Mouse (Mus musculus): Measurements from ENCODE around the gene Gm7075.
"Not testable (repeated sequence)": the region's sequence is repeated elsewhere in the genome, so short reads cannot be mapped to it uniquely, and the experiment has no call there.

The Gm7075 gene

DNA sequence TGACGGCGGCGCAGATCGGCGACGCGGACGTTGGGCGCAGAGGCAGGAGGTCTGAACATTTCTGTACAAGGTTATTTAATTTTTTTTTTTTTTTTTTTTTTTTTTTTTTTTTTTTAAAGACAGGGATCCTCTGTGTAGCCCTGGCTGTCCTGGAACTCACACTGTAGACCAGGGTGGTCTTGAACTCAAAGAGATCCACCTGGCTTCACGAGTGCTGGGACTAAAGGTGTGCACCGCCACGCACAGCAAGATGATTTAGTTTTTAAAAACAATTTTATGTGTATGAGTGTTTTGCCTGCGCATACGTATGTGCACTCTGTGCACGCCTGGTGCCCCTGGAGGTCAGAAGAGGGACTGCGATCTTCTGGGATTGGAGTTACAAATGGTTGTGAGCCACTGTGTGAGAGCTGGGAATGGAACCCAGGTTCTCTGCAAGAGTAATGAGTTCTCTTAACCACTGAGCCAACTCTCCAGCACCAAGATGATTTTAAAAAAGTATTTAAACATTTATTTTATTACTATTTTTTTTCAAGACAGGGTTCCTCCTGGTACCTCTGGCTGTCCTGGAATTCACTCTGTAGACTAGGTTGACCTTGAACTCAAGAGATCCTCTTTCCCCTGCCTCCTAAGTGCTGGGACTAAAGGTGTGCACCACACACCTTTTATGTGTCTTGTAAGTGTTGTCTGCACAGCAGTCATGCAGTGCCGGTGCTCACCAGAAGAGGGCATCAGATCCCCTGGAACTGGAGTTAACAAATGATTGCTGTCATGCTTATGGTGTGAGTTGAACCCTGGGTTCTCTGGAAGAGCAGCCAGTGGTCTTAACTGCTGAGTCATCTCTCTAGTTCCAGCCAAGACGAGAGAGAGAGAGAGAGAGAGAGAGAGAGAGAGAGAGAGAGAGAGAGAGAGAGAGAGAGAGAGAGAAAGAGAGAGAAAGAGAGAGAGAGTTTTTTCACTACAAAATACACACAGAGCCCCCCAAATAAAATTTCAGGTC is at the start of gene Gm7075:
Gene Gm7075, minus strand, starts transcription at position 51 of the 997 bp plus-strand sequence.
- DNase-seq (ENCODE audit: low spot score in 2 of 2) = peak in 1 of 2 experiments; percentile 50

DNA sequence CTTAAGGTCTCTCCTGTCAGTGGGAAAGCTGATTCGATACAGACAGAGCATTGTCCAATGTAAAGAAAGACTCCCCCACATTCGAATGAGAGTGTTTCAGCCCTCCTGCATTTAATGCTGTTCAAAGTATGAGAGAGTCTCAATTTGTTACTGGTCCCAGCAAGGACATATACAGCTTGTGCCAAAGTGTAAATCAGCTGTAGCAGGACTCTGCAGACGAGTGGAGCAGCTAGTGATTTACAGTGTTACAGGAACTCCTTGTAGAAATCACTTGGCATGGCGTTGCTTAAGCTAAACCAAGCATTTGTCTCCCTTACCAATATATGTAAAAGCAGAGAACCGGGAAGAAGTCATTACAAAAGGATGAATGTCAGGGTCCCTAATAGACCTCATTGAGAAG is 39.3 kb upstream of the Gm7075 start:
- no peak for DNase-seq (ENCODE audit: low spot score in 2 of 2)

DNA sequence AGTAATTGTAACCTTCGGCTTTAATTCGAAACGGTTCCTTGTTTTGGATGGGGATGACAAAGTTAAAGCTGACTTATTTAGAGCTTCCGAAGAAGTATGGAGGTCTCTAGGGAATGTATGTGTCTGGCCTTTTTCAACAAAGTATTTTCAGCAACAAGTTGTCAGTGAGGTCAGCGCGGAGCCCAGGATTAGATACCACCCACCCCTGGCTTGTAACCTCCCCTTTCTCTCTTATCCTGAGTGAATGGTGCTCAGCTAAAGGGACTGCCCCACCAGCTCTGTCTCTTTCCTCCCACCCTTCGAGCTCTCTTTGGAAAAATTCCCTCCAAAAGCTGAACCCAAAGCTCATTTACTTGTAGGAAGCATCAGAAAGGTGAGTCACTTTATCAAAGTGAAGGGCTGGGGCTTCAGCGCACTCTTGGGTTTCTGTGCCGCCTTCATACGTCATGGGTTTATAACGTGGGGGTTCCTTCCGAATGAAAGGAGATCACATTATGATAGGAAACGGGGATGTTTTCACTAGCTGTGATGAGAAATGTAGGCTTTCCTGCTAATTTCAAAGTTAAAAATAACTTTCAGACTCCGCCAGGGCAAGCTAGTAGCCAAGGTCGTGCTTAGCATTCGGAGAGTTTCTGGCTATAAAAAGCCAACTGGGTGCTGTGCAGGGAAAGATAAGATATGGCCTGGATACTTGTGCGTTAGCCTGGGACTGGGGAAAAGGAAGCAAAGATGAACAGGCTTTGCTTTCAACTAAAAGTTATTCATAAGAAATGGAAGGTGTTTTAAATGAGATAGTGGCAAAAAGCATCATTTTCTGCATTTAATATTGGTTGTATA is 35.9 kb upstream of the Gm7075 start:
- DNase-seq (ENCODE audit: low spot score in 2 of 2) = no peak

DNA sequence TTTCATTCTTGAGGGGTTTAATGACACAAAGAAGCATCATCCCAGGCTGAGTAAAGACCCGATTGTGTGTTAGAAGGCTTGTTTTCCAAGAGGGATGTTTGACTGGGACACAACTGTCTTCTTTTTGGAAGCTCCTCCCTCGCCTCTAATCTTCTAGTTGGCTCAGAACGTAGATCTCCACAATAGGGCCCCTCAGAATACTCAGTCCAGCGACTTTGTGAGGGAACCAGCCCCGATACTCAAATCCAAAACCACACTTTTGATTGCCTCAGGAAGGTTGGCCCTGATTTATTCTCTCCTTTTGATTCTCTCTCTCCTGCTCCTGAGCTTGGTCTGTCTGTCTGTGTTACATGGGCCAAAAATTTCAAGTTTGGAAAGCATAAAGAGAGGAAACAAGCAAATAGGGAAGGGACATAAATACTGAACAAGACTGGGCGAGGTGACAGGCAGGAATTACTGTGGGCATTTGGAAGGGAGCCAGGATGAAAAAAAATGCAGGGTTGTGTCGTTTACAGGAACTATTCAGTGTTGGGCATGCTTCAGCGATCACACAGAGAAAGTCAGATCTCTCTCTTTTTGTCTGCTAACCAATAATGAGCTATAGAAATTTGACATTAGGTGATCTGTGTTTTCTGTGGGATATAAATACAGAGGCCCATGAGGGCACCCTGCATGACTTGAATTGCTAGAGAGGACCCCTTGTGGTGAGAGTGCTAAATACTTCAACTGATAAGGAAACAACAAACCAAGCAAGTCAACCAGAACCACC is 33.7 kb upstream of the Gm7075 start:
- DNase-seq (ENCODE audit: low spot score in 2 of 2) = peak in 1 of 2 experiments; percentile 12

DNA sequence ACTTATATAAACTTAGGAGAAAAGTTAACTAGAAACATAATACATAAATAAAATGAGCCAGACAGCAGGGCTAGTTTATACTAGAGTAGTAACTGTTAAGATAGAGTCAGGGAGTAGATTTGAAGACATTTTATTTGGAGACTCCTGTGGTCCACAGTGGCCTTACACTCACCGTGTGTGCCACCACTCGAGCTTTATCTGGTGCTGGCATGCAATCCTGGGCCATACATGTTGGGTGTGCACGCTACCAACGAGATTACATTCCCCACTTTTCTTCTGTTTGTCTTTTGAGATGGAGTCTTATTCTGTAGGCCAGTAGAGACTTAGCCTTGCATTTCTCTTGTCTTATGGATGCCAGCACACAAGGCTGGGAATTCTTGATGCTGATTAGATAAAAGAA is 32.3 kb upstream of the Gm7075 start:
- no peak for DNase-seq (ENCODE audit: low spot score in 2 of 2)

DNA sequence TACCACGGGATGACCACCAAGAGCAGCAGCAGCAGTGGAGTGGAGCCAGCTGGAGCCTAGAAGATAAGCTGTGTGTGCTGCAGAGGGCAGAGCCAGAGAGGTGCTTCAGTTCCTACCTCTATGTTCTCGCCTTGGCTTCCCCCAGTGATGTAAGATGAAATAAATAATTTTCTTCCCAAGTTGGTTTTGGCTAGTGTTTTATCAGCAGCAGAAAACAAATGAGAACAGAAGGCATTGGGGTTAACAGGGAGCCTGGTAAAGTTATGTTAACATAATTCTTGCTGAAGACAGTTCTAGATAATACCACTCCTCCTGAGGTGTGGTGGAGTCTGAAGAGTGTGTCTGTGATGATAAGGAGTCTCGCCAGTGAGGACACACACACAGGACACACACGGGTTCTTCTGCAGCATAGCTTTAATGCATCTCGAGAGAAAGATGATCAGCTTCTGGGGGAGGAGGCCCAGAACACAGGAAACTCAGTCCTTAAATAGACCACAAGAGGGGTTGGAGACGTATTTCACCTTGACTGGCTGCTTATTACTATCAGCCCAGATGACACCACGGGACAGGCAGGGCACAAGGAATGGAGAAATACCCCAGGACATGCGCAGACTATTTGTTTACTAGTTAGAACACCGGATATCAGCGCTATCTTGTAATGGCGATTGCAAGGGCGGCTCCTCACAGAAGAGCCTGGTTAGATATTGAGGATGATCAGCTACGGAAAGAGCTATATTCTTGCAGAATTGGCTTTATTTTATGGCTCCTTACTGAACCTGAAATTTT is 23.2 kb upstream of the Gm7075 start:
- DNase-seq (ENCODE audit: low spot score in 2 of 2) = not testable (repeated sequence)

DNA sequence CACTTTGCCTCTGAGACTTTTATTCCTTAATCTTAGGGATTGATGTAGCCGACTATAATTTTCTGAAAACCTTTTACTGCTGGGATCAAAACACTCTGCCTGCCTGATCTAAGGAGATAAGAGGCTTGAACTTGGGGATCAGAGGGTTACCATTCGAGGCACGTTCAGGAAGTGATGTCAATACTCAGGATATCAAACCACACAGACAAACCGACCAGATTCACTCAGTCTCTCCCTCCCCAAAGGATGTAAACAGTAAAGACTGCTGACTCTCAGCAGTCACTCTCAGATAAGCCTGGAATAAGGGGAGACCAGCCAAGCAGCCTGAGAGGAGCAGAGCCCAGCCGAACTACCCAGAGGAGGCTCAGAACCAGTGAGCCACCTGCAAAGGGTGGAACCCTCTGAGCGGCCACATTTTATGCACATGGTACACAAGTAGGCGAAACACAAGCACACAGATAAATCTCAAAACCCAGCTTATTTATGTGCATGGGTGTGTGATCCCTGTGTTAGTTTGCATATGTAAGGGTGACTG is 18.2 kb upstream of the Gm7075 start:
- no peak for DNase-seq (ENCODE audit: low spot score in 2 of 2)

DNA sequence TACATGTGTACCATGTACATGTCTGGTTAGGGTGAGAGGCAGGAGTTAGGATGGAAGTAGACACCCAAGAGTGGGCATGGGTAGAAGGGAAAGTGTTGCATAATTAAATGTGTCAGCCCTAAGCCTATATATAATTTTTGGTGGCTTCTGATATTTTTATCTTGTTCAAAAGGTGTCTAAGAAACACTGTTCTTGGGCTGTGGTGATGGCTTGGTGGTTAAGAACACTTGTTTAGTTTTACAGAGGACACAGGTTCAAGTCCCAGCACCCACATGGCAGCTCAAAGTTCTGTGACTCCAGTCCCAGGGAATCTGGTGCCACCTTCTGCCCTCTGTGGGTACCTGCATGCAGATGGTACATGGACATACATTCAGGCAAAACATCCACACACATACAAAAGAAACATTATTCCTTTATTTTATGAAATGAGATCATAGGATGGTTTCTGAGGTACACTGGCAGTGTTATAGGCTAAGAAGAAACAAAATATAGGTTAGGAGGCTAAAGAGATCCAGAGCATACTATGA is 17.2 kb upstream of the Gm7075 start:
- no peak for DNase-seq (ENCODE audit: low spot score in 2 of 2)

DNA sequence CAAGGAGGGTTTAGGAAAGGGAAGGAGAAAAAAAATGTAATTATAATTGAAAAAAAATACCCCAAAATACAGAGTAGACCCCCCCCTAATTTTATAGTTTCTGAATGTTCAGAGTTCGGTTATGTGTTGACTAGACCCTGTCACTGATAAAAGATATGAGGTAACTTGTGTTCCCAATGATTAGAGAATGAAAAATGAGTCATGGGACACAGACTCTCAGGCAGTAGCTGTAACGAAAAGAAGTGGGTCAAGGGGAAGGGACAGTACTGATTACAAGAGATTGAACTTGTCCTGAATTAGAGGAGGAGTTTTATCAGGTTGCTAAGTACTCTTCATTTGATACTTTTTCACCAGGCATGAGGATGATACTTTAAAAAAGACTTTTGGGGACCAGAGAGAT is 11.3 kb upstream of the Gm7075 start:
- DNase-seq (ENCODE audit: low spot score in 2 of 2) = no peak

DNA sequence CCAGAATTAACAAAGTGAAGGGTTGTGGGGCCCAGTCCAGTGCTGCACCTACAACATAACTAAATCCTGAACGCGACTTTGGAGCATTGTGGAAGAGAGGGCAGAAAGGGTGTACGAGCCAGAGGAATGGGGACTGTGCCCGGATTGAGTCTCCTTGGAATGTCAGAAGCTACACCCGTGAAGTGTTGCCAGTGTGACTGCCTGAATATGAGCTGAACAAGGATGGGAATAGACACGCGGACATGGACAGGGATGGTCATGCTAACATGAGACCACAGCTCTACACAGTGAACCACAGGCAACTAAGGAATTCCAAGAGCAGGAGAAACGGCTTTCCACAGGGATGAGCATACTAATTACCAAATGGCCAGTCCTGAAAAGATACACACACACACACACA is 10.5 kb upstream of the Gm7075 start:
- DNase-seq (ENCODE audit: low spot score in 2 of 2) = no peak

DNA sequence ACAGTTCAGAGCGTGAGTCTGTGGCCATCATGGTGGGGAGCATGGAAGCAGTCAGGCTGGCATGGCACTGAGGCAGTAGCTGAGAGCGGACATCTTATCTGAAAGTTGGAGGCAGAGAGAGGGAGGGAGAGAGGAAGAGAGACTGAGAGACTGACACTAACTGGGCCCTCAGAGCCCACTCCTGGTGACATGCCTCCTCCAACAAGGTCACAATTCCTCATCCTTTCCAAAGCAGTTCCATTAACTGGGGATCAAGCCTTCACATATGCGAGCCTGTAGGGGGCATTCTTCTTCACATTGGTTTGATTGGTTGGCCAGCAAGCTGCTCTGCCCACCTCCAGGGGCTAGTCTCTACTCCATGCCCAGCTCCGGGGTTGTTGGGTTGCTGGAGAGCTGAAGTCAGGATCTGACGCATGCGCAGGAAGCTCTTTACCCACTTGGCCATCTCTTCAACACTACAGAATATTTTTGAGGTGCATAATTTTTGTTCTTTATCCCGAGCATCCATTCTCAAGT is 9.7 kb upstream of the Gm7075 start:
- DNase-seq (ENCODE audit: low spot score in 2 of 2) = no peak

DNA sequence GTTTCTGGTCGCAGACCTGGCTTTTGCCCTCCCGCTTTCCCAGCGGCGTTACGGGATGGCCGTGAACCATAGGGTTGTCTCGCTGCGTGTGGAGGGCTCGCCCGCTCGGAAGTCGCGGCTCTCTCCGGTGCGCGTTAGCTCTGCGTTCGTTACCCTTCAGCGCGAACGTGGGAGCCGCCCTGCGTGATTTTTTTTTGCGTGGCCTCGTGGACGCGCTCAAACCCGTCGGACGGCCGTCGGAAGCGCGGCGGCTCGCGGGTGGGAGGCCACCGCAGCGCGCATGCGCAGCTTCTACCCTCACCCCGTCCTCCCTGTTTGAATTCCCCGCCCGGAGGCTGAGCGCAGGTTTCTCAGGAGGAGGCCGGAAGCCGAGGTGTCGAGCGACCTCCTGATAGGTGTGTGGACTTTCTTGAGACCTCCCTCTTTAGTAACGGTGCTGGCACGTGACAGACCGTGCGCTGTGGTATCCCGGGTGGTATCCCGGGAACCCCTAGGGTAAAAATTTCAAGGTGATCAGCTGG is 8.3 kb upstream of the Gm7075 start, which contains the start of gene Ctnna3:
Gene Ctnna3, plus strand, starts transcription at position 314 of the 521 bp plus-strand sequence.
- DNase-seq (ENCODE audit: low spot score in 2 of 2) = peak; percentile 59 to 82

DNA sequence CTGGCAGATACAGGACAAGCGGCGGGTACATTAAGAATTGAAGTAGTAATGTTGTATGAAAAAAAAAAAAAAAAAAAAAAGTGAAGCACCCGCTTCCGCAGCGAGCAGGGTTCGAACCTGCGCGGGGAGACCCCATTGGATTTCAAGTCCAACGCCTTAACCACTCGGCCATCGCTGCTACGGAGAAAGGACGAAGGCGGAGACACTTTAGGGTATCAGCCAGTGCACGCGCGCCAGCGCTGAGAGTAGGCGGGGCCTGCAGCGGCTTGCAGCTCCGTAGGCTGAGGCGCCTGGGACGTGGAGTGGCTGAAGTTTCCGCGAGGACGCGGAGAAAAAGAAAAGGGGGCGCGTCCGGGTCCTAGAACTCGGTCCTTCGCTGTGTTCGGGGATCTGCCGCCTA is 7.8 kb upstream of the Gm7075 start:
- DNase-seq (ENCODE audit: low spot score in 2 of 2) = peak; percentile 100

DNA sequence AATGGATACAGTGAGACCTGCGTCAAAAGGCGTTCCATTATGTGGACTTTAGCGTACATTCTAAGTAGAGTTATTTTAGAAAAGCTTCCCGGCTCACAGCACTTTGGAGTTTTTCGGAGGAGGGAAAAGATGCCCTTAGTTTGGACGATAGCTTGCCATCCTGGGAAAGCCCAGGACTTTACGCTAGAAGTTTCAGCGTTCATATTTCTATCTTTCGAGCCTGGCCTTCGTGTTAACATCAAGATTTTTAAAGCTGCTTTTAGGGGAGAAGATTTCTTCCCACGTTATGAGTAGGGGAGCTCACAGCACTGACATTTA is 7.4 kb upstream of the Gm7075 start:
- DNase-seq (ENCODE audit: low spot score in 2 of 2) = no peak

DNA sequence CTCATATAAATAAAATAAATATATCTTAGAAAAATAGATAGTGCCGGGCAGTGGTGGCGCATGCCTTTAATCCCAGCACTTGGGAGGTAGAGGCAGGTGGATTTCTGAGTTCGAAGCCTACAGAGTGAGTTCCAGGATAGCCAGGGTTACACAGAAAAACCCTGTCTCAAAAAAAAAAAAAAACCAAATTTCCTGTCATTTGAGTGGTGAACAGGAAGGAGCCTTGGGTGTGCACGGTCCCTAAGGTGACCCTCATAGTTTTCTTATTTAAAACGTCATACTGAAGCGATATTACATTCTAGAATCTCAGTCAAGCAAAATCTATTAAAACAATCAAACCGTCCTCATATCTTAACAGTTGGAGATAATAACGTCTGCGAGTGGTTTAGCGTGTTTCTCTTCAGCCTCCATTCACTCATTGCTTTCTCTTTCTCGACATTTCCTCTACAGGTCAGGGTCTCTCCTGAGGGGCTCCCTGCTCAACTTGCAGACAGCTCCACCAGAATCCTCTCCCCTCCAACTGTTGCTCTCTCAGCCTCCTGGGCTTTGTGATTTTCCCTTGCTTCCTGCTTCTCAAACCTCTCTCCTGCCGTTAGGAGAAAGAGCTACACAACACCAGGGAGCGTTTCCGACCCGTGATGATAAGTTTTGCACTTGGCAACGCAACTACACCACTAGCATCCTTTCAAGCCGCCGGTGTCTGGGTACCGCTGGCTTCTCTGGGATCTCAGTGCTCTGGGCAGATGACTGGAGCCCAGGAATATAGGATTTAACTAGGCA is 6.8 kb upstream of the Gm7075 start:
- peak in 1 of 2 experiments; percentile 17 for DNase-seq (ENCODE audit: low spot score in 2 of 2)

DNA sequence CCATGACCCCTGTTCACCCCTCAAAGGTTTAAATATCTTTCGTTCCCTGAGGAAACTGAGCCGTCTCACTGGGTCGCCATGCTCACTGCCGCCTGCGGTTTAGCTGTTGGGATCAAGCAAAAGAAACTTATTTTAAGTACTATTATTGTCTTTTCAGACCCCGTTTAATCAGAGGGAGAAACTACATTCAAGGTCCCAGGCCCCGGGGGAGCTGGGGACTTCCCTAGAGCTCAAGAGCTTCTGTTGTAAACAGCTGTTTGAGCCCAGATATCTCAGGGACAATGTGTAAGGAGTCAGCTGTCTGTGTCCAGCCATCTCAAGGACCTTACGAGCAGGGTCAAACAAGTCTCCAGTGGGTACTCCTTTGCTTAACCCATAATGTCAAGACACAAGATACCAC is 5.6 kb upstream of the Gm7075 start:
- no peak for DNase-seq (ENCODE audit: low spot score in 2 of 2)

DNA sequence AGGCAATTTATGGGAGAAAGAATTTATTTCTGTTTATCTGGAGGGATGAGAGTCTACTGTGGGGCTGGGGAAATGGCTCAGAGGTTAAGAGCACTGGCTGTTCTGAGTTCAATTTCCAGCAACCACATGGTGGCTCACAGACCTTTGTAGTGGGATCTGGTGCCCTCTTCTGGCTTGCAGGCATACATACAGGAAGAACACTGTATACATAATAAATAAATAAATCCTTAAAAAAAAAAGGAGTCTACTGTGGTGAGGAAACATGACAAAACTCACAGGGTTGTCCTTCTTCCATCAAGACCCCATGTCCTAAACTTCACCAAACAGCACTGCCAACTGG is 2.9 kb upstream of the Gm7075 start:
- DNase-seq (ENCODE audit: low spot score in 2 of 2) = no peak

DNA sequence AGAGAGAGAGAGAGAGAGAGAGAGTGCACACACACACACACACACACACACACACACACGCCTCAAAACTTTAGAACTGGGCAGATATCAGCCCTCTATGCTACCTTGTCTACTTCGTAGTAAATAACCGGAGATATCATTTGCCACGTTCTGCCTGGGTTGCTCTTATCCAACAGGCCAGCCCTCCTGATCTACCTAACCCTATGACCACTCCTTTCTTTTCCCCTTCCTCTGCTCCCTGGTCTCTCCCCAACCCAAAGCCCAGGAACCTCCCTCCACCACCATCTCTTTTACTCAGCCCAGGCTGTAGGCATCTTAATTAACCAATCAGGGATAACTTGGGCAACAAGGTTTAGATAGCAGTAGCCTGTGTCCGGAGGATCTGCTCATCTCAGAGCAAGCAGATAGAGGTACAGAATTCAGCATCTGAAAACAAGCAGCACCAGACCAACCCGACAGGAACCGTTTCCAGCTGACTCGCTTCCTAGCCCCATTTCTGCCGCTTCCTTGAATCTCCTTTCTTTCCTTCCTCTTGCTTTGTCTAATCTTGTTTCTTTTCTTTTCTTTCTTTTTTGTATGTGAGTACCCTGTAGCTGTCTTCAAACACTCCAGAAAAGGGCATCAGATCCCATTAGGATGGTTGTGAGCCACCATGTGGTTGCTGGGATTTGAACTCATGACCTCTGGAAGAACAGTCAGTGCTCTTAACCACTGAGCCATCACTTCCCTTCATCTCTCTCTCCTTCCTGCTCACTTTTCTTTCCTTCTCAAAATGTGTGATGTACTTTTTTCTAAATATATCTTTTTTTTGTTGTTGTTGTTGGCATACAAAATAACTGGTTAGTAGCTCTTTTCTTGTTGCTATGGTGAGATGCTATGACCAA is 2.2 kb upstream of the Gm7075 start:
- no peak for DNase-seq (ENCODE audit: low spot score in 2 of 2)

DNA sequence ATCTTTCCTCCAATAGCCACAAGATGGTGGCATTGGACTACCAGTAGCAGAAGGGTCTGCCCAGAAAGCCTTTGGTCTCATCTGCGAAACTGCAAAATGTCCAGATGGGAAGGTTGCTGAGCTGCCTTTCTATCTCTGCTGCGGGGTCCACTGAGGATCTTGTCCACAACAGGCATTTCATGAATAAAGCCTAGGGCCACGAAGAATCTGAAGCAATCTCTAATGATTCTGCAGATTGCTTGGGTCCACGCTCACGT is 1.1 kb upstream of the Gm7075 start:
- no peak for DNase-seq (ENCODE audit: low spot score in 2 of 2)
